Comparison of ENCODE assay signal across 13 mouse cellular contexts in the genomic region with DNA sequence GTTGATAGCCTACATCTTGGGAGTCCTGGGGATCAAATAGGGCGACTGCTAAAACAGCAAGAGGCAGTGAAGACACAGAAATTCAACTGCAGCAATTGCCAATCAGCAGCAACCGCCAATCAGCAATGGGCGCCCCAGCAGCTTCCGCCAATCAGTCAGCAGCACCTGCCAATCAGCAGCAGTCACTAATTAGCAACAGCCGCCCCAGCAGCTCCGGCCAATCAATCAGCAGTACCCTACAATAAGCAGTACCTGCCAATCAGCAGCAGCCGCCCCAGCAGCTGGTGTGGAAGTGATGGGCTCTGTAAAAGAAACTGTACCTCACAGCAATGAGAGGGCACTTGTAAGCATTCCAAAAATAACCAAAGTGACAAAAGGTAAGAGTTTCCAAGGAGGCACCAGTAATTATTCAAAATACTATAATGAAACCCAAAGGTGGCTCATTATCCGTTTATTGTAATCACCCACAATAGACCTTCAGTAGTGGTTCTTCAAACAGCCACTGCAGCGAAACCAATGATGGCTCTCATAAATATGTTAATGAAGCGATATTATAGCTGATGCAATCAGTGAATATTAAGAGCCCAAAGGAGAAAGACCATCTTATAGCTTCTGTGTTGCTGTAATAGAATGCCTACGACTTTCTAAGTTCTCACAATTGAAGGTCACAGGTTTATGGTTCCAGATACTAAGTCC.
A peak's percentile ranks its signal among the peaks of the same experiment; 100 is the strongest.
DNase-seq lines count a peak whose midpoint lies in the region; ATAC-seq lines count a peak whose summit lies in the region.
"Had no signal": no experiment of that assay in that cellular context is flagged by ENCODE, and none has a peak within 500 bp of the region (broad histone marks: within the 10 kb centered on the region; RNA-seq: fewer than 3 reads in every experiment).

No protein-coding gene starts in this region.

- H3K27me3 ChIP-seq in midbrain, embryonic 11.5 days (ENCODE audit: control insufficient read depth, insufficient read depth, low read length), result no peaks in the 10 kb centered on the region
- no peaks in the 10 kb centered on the region for H3K27me3 ChIP-seq in midbrain, embryonic 10.5 days (ENCODE audit: low read depth, poor library complexity, severe bottlenecking)
- no peaks in the 10 kb centered on the region for H3K27me3 ChIP-seq in embryonic facial prominence, embryonic 11.5 days (ENCODE audit: control insufficient read depth, insufficient read depth, low read length)
- H3K27me3 ChIP-seq in hindbrain, embryonic 12.5 days, result no peaks in the 10 kb centered on the region
- no peaks in the 10 kb centered on the region for H3K27me3 ChIP-seq in midbrain, embryonic 16.5 days (ENCODE audit: control insufficient read depth, insufficient read depth, low read depth, low read length)
- H3K27me3 ChIP-seq: CH12.LX; heart, embryonic 12.5 days; liver, embryonic 13.5 days had no signal

- H3K9me3 ChIP-seq in midbrain, embryonic 11.5 days (ENCODE audit: control insufficient read depth, low read length), result no peaks in the 10 kb centered on the region
- no peaks in the 10 kb centered on the region for H3K9me3 ChIP-seq in midbrain, embryonic 10.5 days (replicated peaks)
- no peaks in the 10 kb centered on the region for H3K9me3 ChIP-seq in embryonic facial prominence, embryonic 11.5 days (replicated peaks; ENCODE audit: control insufficient read depth, low read length)
- H3K9me3 ChIP-seq in hindbrain, embryonic 12.5 days (replicated peaks), result no peaks in the 10 kb centered on the region
- no peaks in the 10 kb centered on the region for H3K9me3 ChIP-seq in midbrain, embryonic 16.5 days (replicated peaks; ENCODE audit: control insufficient read depth, low read length, poor library complexity, severe bottlenecking)
- H3K9me3 ChIP-seq: heart, embryonic 12.5 days; liver, embryonic 13.5 days had no signal

- no peak overlapping the region for H3K9ac ChIP-seq in midbrain, embryonic 11.5 days (ENCODE audit: low read length)
- H3K9ac ChIP-seq in embryonic facial prominence, embryonic 11.5 days (replicated peaks; ENCODE audit: low read length), result no peak overlapping the region
- no peak overlapping the region for H3K9ac ChIP-seq in hindbrain, embryonic 12.5 days
- no peak overlapping the region for H3K9ac ChIP-seq in midbrain, embryonic 16.5 days (ENCODE audit: low read depth, low read length)
- H3K9ac ChIP-seq: heart, embryonic 12.5 days; liver, embryonic 13.5 days had no signal

- 79% methylated on average over 11 of the region's 11 CpGs for WGBS in midbrain, embryonic 11.5 days
- WGBS in midbrain, embryonic 10.5 days, result 82% methylated on average over 11 of the region's 11 CpGs
- 74% methylated on average over 11 of the region's 11 CpGs for WGBS in embryonic facial prominence, embryonic 11.5 days
- WGBS in hindbrain, embryonic 12.5 days, result 66% methylated on average over 11 of the region's 11 CpGs
- WGBS in midbrain, embryonic 16.5 days, result 72% methylated on average over 11 of the region's 11 CpGs

- peak; percentile 44; the same call in 1 of the 2 replicates for ATAC-seq in midbrain, embryonic 11.5 days (ENCODE audit: low FRiP score)
- ATAC-seq in embryonic facial prominence, embryonic 11.5 days (replicated peaks; ENCODE audit: insufficient number of reproducible peaks, low FRiP score, low TSS enrichment, low read depth), result no peak; the same call in 1 of the 2 replicates
- ATAC-seq in hindbrain, embryonic 12.5 days (ENCODE audit: low FRiP score), result peak; percentile 46; the same call in 1 of the 2 replicates
- ATAC-seq in midbrain, embryonic 16.5 days, result no peak; the same call in 1 of the 2 replicates
- ATAC-seq: intestine, embryonic 16.5 days had no signal

- H3K4me3 ChIP-seq in midbrain, embryonic 11.5 days (ENCODE audit: low read depth, low read length), result no peak overlapping the region
- no peak overlapping the region for H3K4me3 ChIP-seq in midbrain, embryonic 10.5 days
- H3K4me3 ChIP-seq in embryonic facial prominence, embryonic 11.5 days (ENCODE audit: low read depth, low read length), result no peak overlapping the region
- H3K4me3 ChIP-seq in hindbrain, embryonic 12.5 days, result no peak overlapping the region
- no peak overlapping the region for H3K4me3 ChIP-seq in midbrain, embryonic 16.5 days (ENCODE audit: low read depth, low read length)
- H3K4me3 ChIP-seq: heart, embryonic 12.5 days; left cerebral cortex, adult 2 months; liver, embryonic 13.5 days had no signal

- H3K36me3 ChIP-seq in midbrain, embryonic 11.5 days (ENCODE audit: control insufficient read depth, insufficient read depth, low read length), result no peaks in the 10 kb centered on the region
- H3K36me3 ChIP-seq in midbrain, embryonic 10.5 days, result no peaks in the 10 kb centered on the region
- H3K36me3 ChIP-seq in embryonic facial prominence, embryonic 11.5 days (replicated peaks; ENCODE audit: control insufficient read depth, insufficient read depth, low read depth, low read length), result no peaks in the 10 kb centered on the region
- no peaks in the 10 kb centered on the region for H3K36me3 ChIP-seq in hindbrain, embryonic 12.5 days
- no peaks in the 10 kb centered on the region for H3K36me3 ChIP-seq in midbrain, embryonic 16.5 days (ENCODE audit: control insufficient read depth, insufficient read depth, low read length)
- H3K36me3 ChIP-seq: heart, embryonic 12.5 days; liver, embryonic 13.5 days had no signal

- no peaks in the 10 kb centered on the region for H3K4me1 ChIP-seq in midbrain, embryonic 11.5 days (ENCODE audit: control insufficient read depth, insufficient read depth, low read length)
- H3K4me1 ChIP-seq in midbrain, embryonic 10.5 days, result no peaks in the 10 kb centered on the region
- H3K4me1 ChIP-seq in embryonic facial prominence, embryonic 11.5 days (ENCODE audit: control insufficient read depth, insufficient read depth, low read length), result no peaks in the 10 kb centered on the region
- H3K4me1 ChIP-seq in hindbrain, embryonic 12.5 days, result peaks cover 4% of the 10 kb centered on the region; the same call in 1 of the 2 replicates
- 0 out of 2 replicates have a peak, but pooled peaks cover 2% of the 10 kb centered on the region for H3K4me1 ChIP-seq in midbrain, embryonic 16.5 days (ENCODE audit: control insufficient read depth, insufficient read depth, low read length)
- H3K4me1 ChIP-seq: liver, embryonic 13.5 days had no signal

- no peak for DNase-seq in midbrain, embryonic 11.5 days (ENCODE audit: low spot score, missing footprints)
- no peak for DNase-seq in midbrain, embryonic 10.5 days (ENCODE audit: low spot score)
- DNase-seq in embryonic facial prominence, embryonic 11.5 days (ENCODE audit: low spot score), result peak; percentile 26
- no peak for DNase-seq in thymus, adult 18-20 months
- DNase-seq in ovary, postnatal 14 days (ENCODE audit: low spot score), result no peak
- DNase-seq: liver, embryonic 13.5 days had no signal

- H3K27ac ChIP-seq in midbrain, embryonic 11.5 days (ENCODE audit: low read depth, low read length), result no peak overlapping the region
- H3K27ac ChIP-seq in midbrain, embryonic 10.5 days (replicated peaks), result no peak overlapping the region
- H3K27ac ChIP-seq in embryonic facial prominence, embryonic 11.5 days (replicated peaks; ENCODE audit: low read depth, low read length), result no peak overlapping the region
- no peak overlapping the region for H3K27ac ChIP-seq in hindbrain, embryonic 12.5 days
- H3K27ac ChIP-seq in midbrain, embryonic 16.5 days (ENCODE audit: low read length), result no peak overlapping the region
- H3K27ac ChIP-seq: left cerebral cortex, adult 2 months; liver, embryonic 13.5 days; macrophage had no signal

- H3K4me2 ChIP-seq in midbrain, embryonic 11.5 days, result no peak overlapping the region
- H3K4me2 ChIP-seq in embryonic facial prominence, embryonic 11.5 days (ENCODE audit: low read depth, low read length), result no peak overlapping the region
- H3K4me2 ChIP-seq in hindbrain, embryonic 12.5 days (replicated peaks), result no peak overlapping the region
- 0 out of 2 replicates have a peak overlapping the region, but pooled peaks have one; percentile 9 for H3K4me2 ChIP-seq in midbrain, embryonic 16.5 days (ENCODE audit: low read length)
- H3K4me2 ChIP-seq: heart, embryonic 12.5 days; liver, embryonic 13.5 days had no signal

Comparison
In these comparisons a context has a peak if more than half of its experiments do, and no peak if none do; other contexts are left out.
1. ATAC-seq: peak in midbrain, embryonic 11.5 days (single experiment) and hindbrain, embryonic 12.5 days (single experiment); none in embryonic facial prominence, embryonic 11.5 days (single experiment) and midbrain, embryonic 16.5 days (single experiment).